Comparison of ENCODE assay signal across 8 mouse cellular contexts in the genomic region with DNA sequence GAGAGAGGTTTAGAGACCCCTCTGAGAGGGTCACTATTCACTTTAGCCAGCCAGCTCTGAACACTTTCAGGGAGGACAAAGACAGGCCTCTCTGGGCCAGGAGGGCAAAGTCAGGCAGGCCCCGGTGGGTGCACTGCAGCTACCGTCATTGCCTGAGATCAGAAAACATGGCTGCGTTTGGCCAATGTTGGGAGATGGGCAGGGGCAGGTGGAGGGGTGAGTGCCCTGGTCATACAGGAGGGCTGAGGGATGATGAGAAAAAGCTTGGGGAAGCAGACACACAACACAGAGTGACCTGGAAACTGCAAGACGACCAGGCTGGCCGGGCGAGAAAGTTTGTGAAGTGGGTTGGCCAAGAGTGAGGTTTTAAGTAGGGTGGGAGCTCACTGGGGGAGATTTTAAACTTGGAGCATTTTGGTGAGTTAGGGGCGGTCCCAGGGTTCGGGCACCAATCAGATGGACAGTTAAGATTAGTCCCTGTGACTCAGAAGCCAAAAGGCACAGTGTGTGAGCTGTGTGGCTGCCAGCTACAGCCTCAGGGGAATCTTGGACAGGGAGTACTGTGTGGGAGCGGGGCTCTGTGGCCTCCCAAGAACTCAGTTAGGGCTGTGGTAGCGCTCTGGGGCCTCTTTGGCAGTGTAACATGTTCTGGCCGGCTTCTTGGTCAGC. TPM values are rescaled to one million over a fixed set of nuclear protein-coding genes. Genes with fewer than 3 reads are reported as not detected.
DNase-seq lines count a peak whose midpoint lies in the region; ATAC-seq lines count a peak whose summit lies in the region.

No protein-coding gene starts in this region.

- no peak overlapping the region for H3K4me3 ChIP-seq in hindbrain, embryonic 16.5 days (ENCODE audit: low read length)
- no peak overlapping the region for H3K4me3 ChIP-seq in liver, embryonic 15.5 days (replicated peaks)

- H3K36me3 ChIP-seq in hindbrain, embryonic 16.5 days (ENCODE audit: control insufficient read depth, insufficient read depth, low read length): no peaks in the 10 kb centered on the region
- no peaks in the 10 kb centered on the region for H3K36me3 ChIP-seq in liver, embryonic 15.5 days (replicated peaks)

- DNase-seq in MN1 (ENCODE audit: low spot score): peak; percentile 88
- DNase-seq in adrenal gland, postnatal 10 days: peak; percentile 87
- DNase-seq in gastrocnemius, postnatal 10 days: peak; percentile 84
- peak; percentile 41 for DNase-seq in ovary, postnatal 10 days (ENCODE audit: low spot score)
- DNase-seq in right cerebral cortex, postnatal 10 days (ENCODE audit: low spot score in 2 of 2): no peak

- H3K27me3 ChIP-seq in hindbrain, embryonic 16.5 days (replicated peaks; ENCODE audit: control insufficient read depth, insufficient read depth, low read length): no peaks in the 10 kb centered on the region
- peaks cover 15% of the 10 kb centered on the region; the same call in 1 of the 2 replicates for H3K27me3 ChIP-seq in liver, embryonic 15.5 days

- H3K4me2 ChIP-seq in hindbrain, embryonic 16.5 days (ENCODE audit: low read length): no peak overlapping the region
- no peak overlapping the region for H3K4me2 ChIP-seq in liver, embryonic 15.5 days

- peak overlapping the region; percentile 14; the same call in 1 of the 2 replicates for H3K9ac ChIP-seq in hindbrain, embryonic 16.5 days (ENCODE audit: low read depth, low read length)
- no peak overlapping the region for H3K9ac ChIP-seq in liver, embryonic 15.5 days

- H3K9me3 ChIP-seq in hindbrain, embryonic 16.5 days (ENCODE audit: control insufficient read depth, low read length): no peaks in the 10 kb centered on the region
- H3K9me3 ChIP-seq in liver, embryonic 15.5 days (replicated peaks): no peaks in the 10 kb centered on the region

- 78% methylated on average over 11 of the region's 11 CpGs for WGBS in hindbrain, embryonic 16.5 days
- WGBS in liver, embryonic 15.5 days (ENCODE audit: insufficient replicate concordance): 61% methylated on average over 11 of the region's 11 CpGs

- peak overlapping the region; percentile 78 for H3K27ac ChIP-seq in hindbrain, embryonic 16.5 days (ENCODE audit: low read depth, low read length)
- 0 out of 2 replicates have a peak overlapping the region, but pooled peaks have one; percentile 9 for H3K27ac ChIP-seq in liver, embryonic 15.5 days (replicated peaks)

- peaks cover 13% of the 10 kb centered on the region for H3K4me1 ChIP-seq in hindbrain, embryonic 16.5 days (ENCODE audit: control insufficient read depth, insufficient read depth, low read depth, low read length)
- H3K4me1 ChIP-seq in liver, embryonic 15.5 days (replicated peaks): peaks cover 10% of the 10 kb centered on the region

- peak; percentile 77 for ATAC-seq in hindbrain, embryonic 16.5 days
- no peak for ATAC-seq in liver, embryonic 15.5 days (ENCODE audit: insufficient read depth)
- no peak for ATAC-seq in megakaryocyte progenitor cell, adult 5-6 weeks (replicated peaks; ENCODE audit: poor library complexity)

RNA-seq across cellular contexts. Expression of a gene that starts 8.1 kb away (rescaled TPM):
- 10 to 100 TPM; 14.9 to 18.5 TPM for total RNA-seq in adrenal gland, postnatal 10 days (2021)
- total RNA-seq in gastrocnemius, postnatal 10 days (2021): 10 to 100 TPM; 15.0 to 18.9 TPM
- polyA plus RNA-seq in hindbrain, embryonic 16.5 days (2015; fragmentation: Nextera tagmentation; extraction: Ambion mirVana): not detected in 2 replicates
- polyA plus RNA-seq in liver, embryonic 15.5 days (2015; fragmentation: Nextera tagmentation; extraction: Ambion mirVana): 0.13 and 0.15 TPM in 2 replicates
- not detected in 2 replicates for total RNA-seq in megakaryocyte progenitor cell, adult 5-6 weeks (2015)
- total RNA-seq in megakaryocyte progenitor cell, adult 5-6 weeks (2017): not detected in 2 replicates

RNA-seq across cellular contexts. Expression of a gene that starts 14.0 kb away (rescaled TPM):
- 100 to 1,000 TPM in 1 of 2 experiments, 10 to 100 TPM in 1; 34.3 to 233 TPM for total RNA-seq in adrenal gland, postnatal 10 days (2021)
- total RNA-seq in gastrocnemius, postnatal 10 days (2021): 100 to 1,000 TPM; 415 to 512 TPM
- 0.71 and 0.81 TPM in 2 replicates for polyA plus RNA-seq in hindbrain, embryonic 16.5 days (2015; fragmentation: Nextera tagmentation; extraction: Ambion mirVana)
- polyA plus RNA-seq in liver, embryonic 15.5 days (2015; fragmentation: Nextera tagmentation; extraction: Ambion mirVana): 0.26 and 0.37 TPM in 2 replicates
- not detected in 2 replicates for total RNA-seq in megakaryocyte progenitor cell, adult 5-6 weeks (2015)
- not detected in 2 replicates for total RNA-seq in megakaryocyte progenitor cell, adult 5-6 weeks (2017)

Comparison
In these comparisons a context has a peak if more than half of its experiments do, and no peak if none do; other contexts are left out.
1. DNase-seq: peak in MN1 (single experiment), adrenal gland, postnatal 10 days (single experiment), gastrocnemius, postnatal 10 days (single experiment) and ovary, postnatal 10 days (single experiment); none in right cerebral cortex, postnatal 10 days (0 of 2).
2. RNA of a gene that starts 8.1 kb away (total RNA-seq): 15.0 to 18.9 TPM in gastrocnemius, postnatal 10 days and 14.9 to 18.5 TPM in adrenal gland, postnatal 10 days; not detected in megakaryocyte progenitor cell, adult 5-6 weeks; every median in the first group is over 10 times any median in the second.
3. RNA of a gene that starts 14.0 kb away (total RNA-seq): 415 to 512 TPM in gastrocnemius, postnatal 10 days and 34.3 to 233 TPM in adrenal gland, postnatal 10 days; not detected in megakaryocyte progenitor cell, adult 5-6 weeks; every median in the first group is over 10 times any median in the second.